Mouse (Mus musculus): ENCODE data around the gene Helz. TPM values are rescaled to one million over a fixed set of nuclear protein-coding genes. Genes with fewer than 3 reads are reported as not detected.

Helz gene
- polyA plus RNA-seq, 1 experiment from 2014 or later, result 11.7 TPM

- Histone ChIP-seq H3K4me3 (replicated peaks; ENCODE audit: low read depth, low read length) (no peak overlapping the region), H3K36me3 (ENCODE audit: insufficient read depth, low read length) (peaks cover 31% of the 10 kb centered on the region; the same call in 1 of the 2 replicates), H3K4me1 (replicated peaks; ENCODE audit: insufficient read depth, low read length) (no peaks in the 10 kb centered on the region), H3K27me3 (ENCODE audit: insufficient read depth, low read length) (no peaks in the 10 kb centered on the region), H3K9ac (ENCODE audit: low read depth, low read length) (no peak overlapping the region), H3K27ac (no peak overlapping the region), H3K4me2 (ENCODE audit: low read length) (no peak overlapping the region), H3K9me3 (replicated peaks; ENCODE audit: low read length) (no peaks in the 10 kb centered on the region)
- DNase-seq (ENCODE audit: low spot score), result no peak
- no peak for ATAC-seq (replicated peaks; ENCODE audit: low FRiP score, low read depth)
- WGBS, result 82% methylated on average over 19 of the region's 19 CpGs
- no peak for TF ChIP-seq CTCF (IDR thresholded peaks at IDR 0.05; ENCODE audit: low read depth)
Measured at GRCm38 (mm10) chr11:107683544-107684465, 136.1 kb downstream of the Helz start.

GRCm38 (mm10) chr11:107686290-107686689 is 138.6 kb downstream of the Helz start:
- H3K4me1 ChIP-seq (replicated peaks; ENCODE audit: insufficient read depth, low read length), result no peaks in the 10 kb centered on the region
- DNase-seq (ENCODE audit: low spot score) (no peak), ATAC-seq (replicated peaks; ENCODE audit: low FRiP score, low read depth) (no peak)
- TF ChIP-seq CTCF (IDR thresholded peaks at IDR 0.05; ENCODE audit: low read depth), result no peak
- H3K36me3 ChIP-seq (ENCODE audit: insufficient read depth, low read length), result peaks cover 30% of the 10 kb centered on the region; the same call in 1 of the 2 replicates
- H3K27ac ChIP-seq, result no peak overlapping the region
- 90% methylated on average over 20 of the region's 20 CpGs for WGBS
- H3K4me2 ChIP-seq (ENCODE audit: low read length), result no peak overlapping the region
- no peaks in the 10 kb centered on the region for H3K27me3 ChIP-seq (ENCODE audit: insufficient read depth, low read length)
- no peak overlapping the region for H3K9ac ChIP-seq (ENCODE audit: low read depth, low read length)
- no peaks in the 10 kb centered on the region for H3K9me3 ChIP-seq (replicated peaks; ENCODE audit: low read length)
- no peak overlapping the region for H3K4me3 ChIP-seq (replicated peaks; ENCODE audit: low read depth, low read length)

- Histone ChIP-seq H3K27me3 (ENCODE audit: insufficient read depth, low read length) (no peaks in the 10 kb centered on the region), H3K36me3 (ENCODE audit: insufficient read depth, low read length) (peaks cover 20% of the 10 kb centered on the region; the same call in 1 of the 2 replicates), H3K4me1 (replicated peaks; ENCODE audit: insufficient read depth, low read length) (no peaks in the 10 kb centered on the region), H3K9me3 (replicated peaks; ENCODE audit: low read length) (no peaks in the 10 kb centered on the region), H3K9ac (ENCODE audit: low read depth, low read length) (no peak overlapping the region), H3K4me3 (replicated peaks; ENCODE audit: low read depth, low read length) (no peak overlapping the region), H3K4me2 (ENCODE audit: low read length) (no peak overlapping the region), H3K27ac (no peak overlapping the region)
- no peak for TF ChIP-seq CTCF (IDR thresholded peaks at IDR 0.05; ENCODE audit: low read depth)
- ATAC-seq (replicated peaks; ENCODE audit: low FRiP score, low read depth) (no peak), DNase-seq (ENCODE audit: low spot score) (no peak)
- 96% methylated on average over 10 of the region's 10 CpGs for WGBS
Measured at GRCm38 (mm10) chr11:107688480-107688879, 140.8 kb downstream of the Helz start.

- peaks cover 6% of the 10 kb centered on the region; the same call in 1 of the 2 replicates for H3K36me3 ChIP-seq (ENCODE audit: insufficient read depth, low read length)
- no peak for TF ChIP-seq CTCF (IDR thresholded peaks at IDR 0.05; ENCODE audit: low read depth)
- no peak for DNase-seq (ENCODE audit: low spot score)
Measured at GRCm38 (mm10) chr11:107691569-107691968, 143.8 kb downstream of the Helz start.

GRCm38 (mm10) chr11:107693338-107693737 is 145.6 kb downstream of the Helz start:
- no peak for TF ChIP-seq CTCF (IDR thresholded peaks at IDR 0.05; ENCODE audit: low read depth)
- H3K36me3 ChIP-seq (ENCODE audit: insufficient read depth, low read length), result 0 out of 2 replicates have a peak, but pooled peaks cover under 1% of the 10 kb centered on the region
- DNase-seq (ENCODE audit: low spot score) (no peak), ATAC-seq (replicated peaks; ENCODE audit: low FRiP score, low read depth) (no peak)
- no peak overlapping the region for H3K9ac ChIP-seq (ENCODE audit: low read depth, low read length)
- no peaks in the 10 kb centered on the region for H3K9me3 ChIP-seq (replicated peaks; ENCODE audit: low read length)
- H3K4me3 ChIP-seq (replicated peaks; ENCODE audit: low read depth, low read length), result no peak overlapping the region
- H3K4me1 ChIP-seq (replicated peaks; ENCODE audit: insufficient read depth, low read length), result no peaks in the 10 kb centered on the region
- no peaks in the 10 kb centered on the region for H3K27me3 ChIP-seq (ENCODE audit: insufficient read depth, low read length)
- no peak overlapping the region for H3K27ac ChIP-seq
- 75% methylated on average over 6 of the region's 6 CpGs for WGBS
- H3K4me2 ChIP-seq (ENCODE audit: low read length), result no peak overlapping the region

More at GRCm38 (mm10) chr11:107691569-107691968, 143.8 kb downstream of the Helz start:
- Histone ChIP-seq H3K9me3 (replicated peaks; ENCODE audit: low read length) (no peaks in the 10 kb centered on the region), H3K9ac (ENCODE audit: low read depth, low read length) (no peak overlapping the region), H3K4me2 (ENCODE audit: low read length) (no peak overlapping the region), H3K4me1 (replicated peaks; ENCODE audit: insufficient read depth, low read length) (no peaks in the 10 kb centered on the region), H3K27ac (no peak overlapping the region), H3K4me3 (replicated peaks; ENCODE audit: low read depth, low read length) (no peak overlapping the region), H3K27me3 (ENCODE audit: insufficient read depth, low read length) (no peaks in the 10 kb centered on the region)
- WGBS, result 61% methylated on average over 8 of the region's 8 CpGs
- ATAC-seq (replicated peaks; ENCODE audit: low FRiP score, low read depth), result no peak

GRCm38 (mm10) chr11:107699967-107700366 is 152.2 kb downstream of the Helz start:
- DNase-seq (ENCODE audit: low spot score) (no peak), ATAC-seq (replicated peaks; ENCODE audit: low FRiP score, low read depth) (no peak)
- H3K9me3 ChIP-seq (replicated peaks; ENCODE audit: low read length), result no peaks in the 10 kb centered on the region
- H3K4me3 ChIP-seq (replicated peaks; ENCODE audit: low read depth, low read length), result no peak overlapping the region
- H3K27me3 ChIP-seq (ENCODE audit: insufficient read depth, low read length), result no peaks in the 10 kb centered on the region
- 0 out of 2 replicates have a peak, but pooled peaks cover 3% of the 10 kb centered on the region for H3K4me1 ChIP-seq (replicated peaks; ENCODE audit: insufficient read depth, low read length)
- H3K36me3 ChIP-seq (ENCODE audit: insufficient read depth, low read length), result no peaks in the 10 kb centered on the region
- H3K4me2 ChIP-seq (ENCODE audit: low read length), result no peak overlapping the region
- H3K27ac ChIP-seq, result no peak overlapping the region
- WGBS, result 98% methylated on average over 4 of the region's 4 CpGs
- H3K9ac ChIP-seq (ENCODE audit: low read depth, low read length), result no peak overlapping the region
- TF ChIP-seq CTCF (IDR thresholded peaks at IDR 0.05; ENCODE audit: low read depth), result no peak
